Mouse (Mus musculus): ENCODE results near the gene Chsy1.

Gene Chsy1

GRCm38 (mm10) chr7:66217531-66218094, 108.3 kb downstream of the Chsy1 start:
- no peak for DNase-seq

GRCm38 (mm10) chr7:66218193-66219014, 109.1 kb downstream of the Chsy1 start:
- no peak for DNase-seq

GRCm38 (mm10) chr7:66219028-66219793, 109.9 kb downstream of the Chsy1 start:
- DNase-seq, result no peak

DNA sequence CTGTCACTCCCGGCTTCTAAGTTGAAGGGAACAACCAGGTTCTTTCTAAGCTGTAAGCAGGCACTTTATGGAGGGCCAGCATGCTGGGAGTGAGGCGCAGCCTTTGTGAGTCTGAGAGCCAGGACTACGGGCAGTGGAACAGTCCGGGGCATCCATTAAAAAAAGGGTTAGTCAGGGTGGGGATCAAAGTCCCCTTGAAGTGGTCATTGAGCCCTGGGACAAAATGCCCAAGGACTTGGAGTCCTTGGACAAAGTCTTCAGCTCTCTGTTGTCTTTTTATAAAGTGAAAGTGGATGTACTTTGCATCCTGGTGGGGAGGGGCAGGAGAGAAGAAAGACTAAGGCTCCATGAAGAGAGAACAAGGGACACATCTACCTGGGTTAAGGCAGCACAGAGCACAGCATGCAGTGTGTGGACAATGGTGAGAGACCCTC, 110.5 kb downstream of the Chsy1 start:
- no peak for DNase-seq

- no peak for DNase-seq
These were observed 113.3 kb downstream of the Chsy1 start for GRCm38 (mm10) chr7:66222621-66223091.

All from right cerebral cortex, adult 18-20 months (tissue).